Mouse (Mus musculus) myocyte (in vitro differentiated cells): ENCODE results near the gene Gm13889. TPM values are rescaled to one million over a fixed set of nuclear protein-coding genes. Genes with fewer than 3 reads are reported as not detected.
A peak's percentile ranks its signal among the peaks of the same experiment; 100 is the strongest.

ENCODE experiments used
- H3K27me3 ChIP-seq: one replicate; pipeline ENCODE4 v1.6.1; 2011; ENCODE audit not compliant: control insufficient read depth, insufficient read depth, insufficient read length
- H3K36me3 ChIP-seq: one replicate; pipeline ENCODE4 v1.6.1; 2011; ENCODE audit not compliant: control insufficient read depth, insufficient read depth
- H3K4me2 ChIP-seq: one replicate; pipeline ENCODE4 v1.6.1; 2011; ENCODE audit warnings: low read depth, control low read depth
- H3K4me3 ChIP-seq: one replicate; pipeline ENCODE4 v1.5.1; 2011; ENCODE audit warnings: mild to moderate bottlenecking, control low read depth, moderate library complexity
- H3K79me2 ChIP-seq: one replicate; pipeline ENCODE4 v1.6.1; 2011; ENCODE audit not compliant: control insufficient read depth, insufficient read depth
- H3ac ChIP-seq: one replicate; pipeline ENCODE4 v1.6.1; 2011; ENCODE audit not compliant: control insufficient read depth, insufficient read length
- CEBPB ChIP-seq: IDR thresholded peaks from 2 replicates; pipeline ENCODE4 v1.6.1; 2011; ENCODE audit warnings: mild to moderate bottlenecking, moderate library complexity; ENCODE audit not compliant: poor library complexity, insufficient read depth, severe bottlenecking
- E2F4 ChIP-seq: IDR thresholded peaks from one replicate; pipeline ENCODE4 v1.6.1; 2011; ENCODE audit warnings: mild to moderate bottlenecking, control low read depth, moderate library complexity; ENCODE audit not compliant: insufficient read depth
- MAX ChIP-seq: IDR thresholded peaks from one replicate; pipeline ENCODE4 v1.6.1; 2011; ENCODE audit warnings: low read depth, mild to moderate bottlenecking, control low read depth
- MYOD1 ChIP-seq, 3 experiments: IDR thresholded peaks; one replicate each; pipeline ENCODE4 v1.6.1; 2011; ENCODE audit warnings: control low read depth in 2 of 3, low read depth in 2 of 3, mild to moderate bottlenecking in 2 of 3, moderate library complexity in 1 of 3; ENCODE audit not compliant: insufficient read length in 2 of 3, control insufficient read depth in 1 of 3
- MYOG ChIP-seq, 3 experiments: IDR thresholded peaks; one replicate each; pipeline ENCODE4 v1.6.1; 2011; ENCODE audit warnings: control low read depth in 2 of 3, low read depth in 2 of 3, mild to moderate bottlenecking in 2 of 3; ENCODE audit not compliant: insufficient read length in 2 of 3, control insufficient read depth in 1 of 3, insufficient read depth in 1 of 3
- POLR2A ChIP-seq: IDR thresholded peaks from one replicate; pipeline ENCODE4 v1.6.1; 2011; ENCODE audit warnings: low read depth, mild to moderate bottlenecking, control low read depth, moderate library complexity; ENCODE audit not compliant: insufficient read length
- POLR2AphosphoS2 ChIP-seq: IDR thresholded peaks from one replicate; pipeline ENCODE4 v1.6.1; 2011; ENCODE audit warnings: low read depth, control low read depth; ENCODE audit not compliant: insufficient read length
- REST ChIP-seq: IDR thresholded peaks from one replicate; pipeline ENCODE4 v1.6.1; 2011; ENCODE audit warnings: mild to moderate bottlenecking, control low read depth, moderate library complexity; ENCODE audit not compliant: insufficient read depth, insufficient read length
- SRF ChIP-seq: IDR thresholded peaks from one replicate; pipeline ENCODE4 v1.6.1; 2011; ENCODE audit warnings: low read depth; ENCODE audit not compliant: control insufficient read depth, insufficient read length
- TCF12 ChIP-seq: IDR thresholded peaks from one replicate; pipeline ENCODE4 v1.6.1; 2011; ENCODE audit warnings: mild to moderate bottlenecking, control low read depth; ENCODE audit not compliant: poor library complexity, insufficient read depth, severe bottlenecking
- TCF3 ChIP-seq: IDR thresholded peaks from one replicate; pipeline ENCODE4 v1.6.1; 2011; ENCODE audit warnings: low read depth, control low read depth; ENCODE audit not compliant: insufficient read length
- USF1 ChIP-seq: IDR thresholded peaks from one replicate; pipeline ENCODE4 v1.6.1; 2011; ENCODE audit warnings: low read depth, mild to moderate bottlenecking, control low read depth, moderate library complexity
- polyA plus RNA-seq: library from polyadenylated mRNA; unstranded; fragments of >200 nt; fragmentation: generic; extraction: Trizol; gene quantifications from one replicate; pipeline ENCODE4 v1.2.1, GENCODE M21; 2012; ENCODE audit warnings: missing spikeins

The Gm13889 gene
- polyA plus RNA-seq, 1 experiment = 6.1 TPM

- Histone ChIP-seq H3K36me3 (no peaks in the 10 kb centered on the region), H3K4me2 (peak overlapping the region; percentile 60), H3K27me3 (peaks cover 9% of the 10 kb centered on the region), H3K79me2 (no peaks in the 10 kb centered on the region), H3K4me3 (no peak overlapping the region), H3ac (no peak overlapping the region)
- no peak for TF ChIP-seq SRF
- no peak for TF ChIP-seq MAX
These were observed 29.1 kb downstream of the Gm13889 start for GRCm38 (mm10) chr2:93927701-93928437.

- Histone ChIP-seq H3K4me3 (no peak overlapping the region), H3K4me2 (no peak overlapping the region), H3K36me3 (no peaks in the 10 kb centered on the region), H3K27me3 (no peaks in the 10 kb centered on the region), H3ac (no peak overlapping the region), H3K79me2 (no peaks in the 10 kb centered on the region)
- no peak for TF ChIP-seq CEBPB
- no peak for TF ChIP-seq USF1
- no peak for TF ChIP-seq REST
- TF ChIP-seq TCF12 = no peak
- no peak for TF ChIP-seq MYOD1 (IDR thresholded peaks at IDR 0.05; ENCODE audit: control insufficient read depth in 1 of 3, insufficient read length in 2 of 3, low read depth in 2 of 3)
- TF ChIP-seq SRF = no peak
- TF ChIP-seq MYOG (IDR thresholded peaks at IDR 0.05; ENCODE audit: control insufficient read depth in 1 of 3, insufficient read depth in 1 of 3, insufficient read length in 2 of 3, low read depth in 2 of 3) = no peak
- no peak for TF ChIP-seq POLR2A
- no peak for TF ChIP-seq MAX
- TF ChIP-seq TCF3 = no peak
- no peak for TF ChIP-seq POLR2AphosphoS2
- no peak for TF ChIP-seq E2F4
These were observed 30.9 kb downstream of the Gm13889 start for GRCm38 (mm10) chr2:93926141-93926540.

DNA sequence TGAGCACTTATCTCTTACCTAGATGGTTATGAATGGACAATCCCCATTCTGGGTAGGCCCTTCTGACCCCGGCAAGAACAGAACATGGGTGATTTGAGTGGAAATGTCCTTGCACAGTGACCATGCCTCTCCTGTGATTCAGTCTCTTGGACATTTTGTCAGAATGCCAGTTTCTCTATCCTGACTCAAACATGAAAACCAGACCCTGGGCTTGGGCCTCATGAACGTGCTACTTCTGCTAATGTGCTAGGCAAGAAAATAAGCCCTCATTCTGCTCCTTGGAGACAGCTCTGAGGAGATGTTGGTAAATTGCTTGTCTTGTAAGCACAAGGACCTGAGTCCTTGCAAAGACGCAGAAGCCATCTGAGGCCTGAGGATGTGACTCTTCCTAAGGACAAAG lies 37.9 kb downstream of the Gm13889 start:
- Histone ChIP-seq H3ac (no peak overlapping the region), H3K36me3 (no peaks in the 10 kb centered on the region), H3K79me2 (no peaks in the 10 kb centered on the region), H3K27me3 (peaks cover 10% of the 10 kb centered on the region), H3K4me2 (no peak overlapping the region), H3K4me3 (no peak overlapping the region)
- TF ChIP-seq CEBPB (no peak), REST (no peak), POLR2AphosphoS2 (no peak), MAX (no peak), POLR2A (no peak), MYOG (IDR thresholded peaks at IDR 0.05; ENCODE audit: control insufficient read depth in 1 of 3, insufficient read depth in 1 of 3, insufficient read length in 2 of 3, low read depth in 2 of 3) (no peak), USF1 (no peak), TCF3 (no peak), MYOD1 (IDR thresholded peaks at IDR 0.05; ENCODE audit: control insufficient read depth in 1 of 3, insufficient read length in 2 of 3, low read depth in 2 of 3) (no peak), E2F4 (no peak), SRF (no peak)

DNA sequence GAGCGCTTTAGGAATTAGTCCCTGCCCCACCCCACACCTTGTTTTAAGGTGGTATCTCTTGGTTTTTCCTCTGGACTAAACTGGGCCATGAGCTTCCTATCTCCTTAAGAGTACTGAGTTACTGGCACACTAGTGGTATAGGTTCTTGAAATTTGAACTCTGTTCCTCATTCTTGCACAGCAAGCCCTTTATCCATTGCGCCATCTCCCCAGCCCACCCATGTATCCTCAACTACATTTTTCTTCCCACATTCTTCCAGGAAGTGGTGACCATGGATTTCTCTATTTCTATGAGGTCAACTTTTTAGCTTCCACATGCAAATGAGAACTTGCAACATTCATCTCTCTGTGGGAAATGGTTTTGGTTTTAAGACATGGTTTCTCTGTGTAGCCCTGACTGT lies 43.4 kb downstream of the Gm13889 start:
- H3K27me3 ChIP-seq = peaks cover 3% of the 10 kb centered on the region
- no peaks in the 10 kb centered on the region for H3K79me2 ChIP-seq
- no peak overlapping the region for H3ac ChIP-seq
- no peak overlapping the region for H3K4me3 ChIP-seq
- no peak for TF ChIP-seq TCF12
- no peak for TF ChIP-seq MYOD1 (IDR thresholded peaks at IDR 0.05; ENCODE audit: control insufficient read depth in 1 of 3, insufficient read length in 2 of 3, low read depth in 2 of 3)
- TF ChIP-seq E2F4 = no peak
- TF ChIP-seq MYOG (IDR thresholded peaks at IDR 0.05; ENCODE audit: control insufficient read depth in 1 of 3, insufficient read depth in 1 of 3, insufficient read length in 2 of 3, low read depth in 2 of 3) = no peak
- no peak for TF ChIP-seq TCF3
- TF ChIP-seq POLR2A = no peak
- no peak for TF ChIP-seq MAX
- no peak for TF ChIP-seq REST
- TF ChIP-seq CEBPB = no peak
- TF ChIP-seq POLR2AphosphoS2 = no peak
- TF ChIP-seq SRF = no peak
- TF ChIP-seq USF1 = no peak
- H3K4me2 ChIP-seq = no peak overlapping the region
- H3K36me3 ChIP-seq = no peaks in the 10 kb centered on the region

DNA sequence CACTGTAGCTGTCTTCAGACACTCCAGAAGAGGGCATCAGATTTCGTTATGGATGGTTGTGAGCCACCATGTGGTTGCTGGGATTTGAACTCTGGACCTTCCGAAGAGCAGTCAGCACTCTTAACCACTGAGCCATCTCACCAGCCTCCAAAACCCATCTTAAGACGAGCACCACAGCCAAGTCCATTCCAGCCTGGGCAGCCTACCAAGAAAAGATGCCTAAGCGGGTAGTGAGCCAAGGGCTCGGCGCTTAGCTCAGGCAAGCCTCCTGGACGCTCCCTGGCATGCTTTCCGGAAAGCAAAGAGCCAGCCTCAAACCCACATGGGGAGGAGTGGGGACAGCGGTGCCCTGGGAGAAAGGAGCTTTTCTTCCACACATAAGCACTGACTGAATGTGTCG lies 45.1 kb downstream of the Gm13889 start:
- H3ac ChIP-seq = no peak overlapping the region
- no peak for TF ChIP-seq E2F4
- TF ChIP-seq POLR2A = no peak
- TF ChIP-seq REST = no peak
- no peak for TF ChIP-seq MYOG (IDR thresholded peaks at IDR 0.05; ENCODE audit: control insufficient read depth in 1 of 3, insufficient read depth in 1 of 3, insufficient read length in 2 of 3, low read depth in 2 of 3)
- no peak for TF ChIP-seq MYOD1 (IDR thresholded peaks at IDR 0.05; ENCODE audit: control insufficient read depth in 1 of 3, insufficient read length in 2 of 3, low read depth in 2 of 3)
- TF ChIP-seq MAX = no peak
- TF ChIP-seq CEBPB = no peak
- TF ChIP-seq USF1 = no peak
- no peak for TF ChIP-seq TCF3
- no peak for TF ChIP-seq SRF
- no peak for TF ChIP-seq TCF12
- no peak for TF ChIP-seq POLR2AphosphoS2
- no peaks in the 10 kb centered on the region for H3K27me3 ChIP-seq
- no peak overlapping the region for H3K4me2 ChIP-seq
- H3K4me3 ChIP-seq = no peak overlapping the region
- H3K36me3 ChIP-seq = no peaks in the 10 kb centered on the region
- H3K79me2 ChIP-seq = no peaks in the 10 kb centered on the region
